Mouse (Mus musculus) intestine, embryonic 14.5 days (tissue): ENCODE results near the gene 2010109A12Rik. TPM values are rescaled to one million over a fixed set of nuclear protein-coding genes. Genes with fewer than 3 reads are reported as not detected.

Source experiments
- ATAC-seq: fragments of 200-750 bp; cut with Nextera tagmentation; replicated peaks from 2 replicates; pipeline ENCODE4 v1.8.0; 2017; ENCODE audit warnings: low read depth, moderate number of reproducible peaks, moderate TSS enrichment, moderate library complexity; ENCODE audit not compliant: low FRiP score, low TSS enrichment
- DNase-seq: peaks from one replicate; pipeline ENCODE4 v3.0.0-alpha.2; 2018; ENCODE audit warnings: low spot score
- H3K27ac ChIP-seq: fragments of 300-500 bp; sonication (generic); 2 replicates; pipeline ENCODE4 v1.5.1; 2014; ENCODE audit warnings: low read depth, mild to moderate bottlenecking, control low read depth
- H3K27me3 ChIP-seq: fragments of 300-500 bp; sonication (generic); replicated peaks from 2 replicates; pipeline ENCODE4 v1.6.1; 2014; ENCODE audit warnings: low read length, control low read depth; ENCODE audit not compliant: control insufficient read depth, insufficient read depth
- H3K36me3 ChIP-seq: fragments of 300-500 bp; sonication (generic); 2 replicates; pipeline ENCODE4 v1.6.1; 2014; ENCODE audit warnings: low read length, control low read depth; ENCODE audit not compliant: control insufficient read depth, insufficient read depth
- H3K4me1 ChIP-seq: fragments of 300-500 bp; sonication (generic); replicated peaks from 2 replicates; pipeline ENCODE4 v1.6.1; 2014; ENCODE audit warnings: low read length, control low read depth, mixed read lengths; ENCODE audit not compliant: control insufficient read depth, insufficient read depth
- H3K4me2 ChIP-seq: fragments of 300-500 bp; sonication (generic); 2 replicates; pipeline ENCODE4 v1.6.1; 2014; ENCODE audit warnings: low read length
- H3K4me3 ChIP-seq: fragments of 300-500 bp; sonication (generic); 2 replicates; pipeline ENCODE4 v1.5.1; 2014; ENCODE audit warnings: low read depth, low read length, control low read depth, mixed read lengths
- H3K9ac ChIP-seq: fragments of 300-500 bp; sonication (generic); 2 replicates; pipeline ENCODE4 v1.6.1; 2014; ENCODE audit warnings: mild to moderate bottlenecking, low read length
- H3K9me3 ChIP-seq: fragments of 300-500 bp; sonication (generic); 2 replicates; pipeline ENCODE4 v1.6.1; 2016; ENCODE audit warnings: low read length, control low read depth; ENCODE audit not compliant: control insufficient read depth
- WGBS: fragments of 180-500 bp; shearing (Covaris S2); extraction: QIAGEN DNeasy Blood & Tissue Kit; methylation state at CpG from one replicate; pipeline ENCODE4 v1.1.7; 2014; 5-methylcytosine and 5-hydroxymethylcytosine counted together
- polyA plus RNA-seq: library from polyadenylated mRNA; unstranded; fragments of >200 nt; fragmentation: Nextera tagmentation; extraction: Ambion mirVana; gene quantifications from 2 replicates; pipeline ENCODE4 v1.2.1, GENCODE M21; 2014

2010109A12Rik gene
- polyA plus RNA-seq, 1 experiment from 2014 or later, result 1.5 TPM

GRCm38 (mm10) chr5:93256820-93257405, 50.6 kb downstream of the 2010109A12Rik start:
- Histone ChIP-seq H3K4me3 (no peak overlapping the region), H3K9ac (no peak overlapping the region), H3K27ac (no peak overlapping the region), H3K27me3 (no peaks in the 10 kb centered on the region), H3K36me3 (no peaks in the 10 kb centered on the region), H3K4me2 (no peak overlapping the region), H3K9me3 (no peaks in the 10 kb centered on the region), H3K4me1 (no peaks in the 10 kb centered on the region)
- DNase-seq (no peak), ATAC-seq (no peak)

- Histone ChIP-seq H3K27me3 (no peaks in the 10 kb centered on the region), H3K4me1 (no peaks in the 10 kb centered on the region)
These were observed 53.0 kb downstream of the 2010109A12Rik start for GRCm38 (mm10) chr5:93259349-93259748.

GRCm38 (mm10) chr5:93260983-93261382, 54.7 kb downstream of the 2010109A12Rik start:
- ATAC-seq (no peak), DNase-seq (no peak)
- Histone ChIP-seq H3K9me3 (no peaks in the 10 kb centered on the region), H3K36me3 (no peaks in the 10 kb centered on the region), H3K27me3 (no peaks in the 10 kb centered on the region), H3K27ac (no peak overlapping the region), H3K4me3 (no peak overlapping the region), H3K4me2 (no peak overlapping the region), H3K4me1 (peaks cover 4% of the 10 kb centered on the region; the same call in 1 of the 2 replicates), H3K9ac (no peak overlapping the region)
- WGBS, result 73% methylated on average over 3 of the region's 3 CpGs

More at GRCm38 (mm10) chr5:93259349-93259748, 53.0 kb downstream of the 2010109A12Rik start:
- ATAC-seq, result no peak
- DNase-seq, result no peak
- Histone ChIP-seq H3K36me3 (no peaks in the 10 kb centered on the region), H3K27ac (no peak overlapping the region), H3K4me3 (no peak overlapping the region), H3K9me3 (no peaks in the 10 kb centered on the region), H3K9ac (no peak overlapping the region), H3K4me2 (no peak overlapping the region)

- Histone ChIP-seq H3K4me2 (no peak overlapping the region), H3K4me1 (peaks cover 10% of the 10 kb centered on the region), H3K36me3 (no peaks in the 10 kb centered on the region), H3K4me3 (no peak overlapping the region), H3K27ac (no peak overlapping the region), H3K27me3 (no peaks in the 10 kb centered on the region), H3K9ac (no peak overlapping the region), H3K9me3 (no peaks in the 10 kb centered on the region)
- WGBS, result 72% methylated on average over 2 of the region's 2 CpGs
- ATAC-seq (no peak), DNase-seq (no peak)
These were observed 56.4 kb downstream of the 2010109A12Rik start for GRCm38 (mm10) chr5:93262751-93263150.

Other genes with a start within 250 kb of the 2010109A12Rik start
- 3.3 and 3.9 TPM in 2 replicates for gene Sowahb, start 161.5 kb upstream of the 2010109A12Rik start, polyA plus RNA-seq
- 178 and 186 TPM in 2 replicates for gene Sept11, start 113.1 kb upstream of the 2010109A12Rik start, polyA plus RNA-seq
- 112 and 116 TPM in 2 replicates for gene Ccni, start within 50 bp of the 2010109A12Rik start, polyA plus RNA-seq
- 31.2 and 36.8 TPM in 2 replicates for gene Ccng2, start 60.7 kb downstream of the 2010109A12Rik start, polyA plus RNA-seq